Mouse (Mus musculus) frontal cortex, postnatal 14 days (tissue): ENCODE measurements around the gene En1.

Experiments used
- DNase-seq, 2 experiments: peaks; one replicate each; pipeline ENCODE4 v3.0.0; 2022; ENCODE audit warnings: low spot score in 2 of 2

En1 gene

GRCm38 (mm10) chr1:120600149-120600445 lies 2.1 kb upstream of the En1 start:
- no peak for DNase-seq

GRCm38 (mm10) chr1:120600516-120601252 lies 1.5 kb upstream of the En1 start:
- no peak for DNase-seq

- DNase-seq = no peak
Observed at GRCm38 (mm10) chr1:120601253-120601836, 873 bp upstream of the En1 start.

- DNase-seq = no peak
Observed at GRCm38 (mm10) chr1:120602876-120603655, 848 bp downstream of the En1 start.

GRCm38 (mm10) chr1:120603656-120604051 lies 1.4 kb downstream of the En1 start:
- no peak for DNase-seq

- no peak for DNase-seq
Observed at GRCm38 (mm10) chr1:120604431-120605142, 2.4 kb downstream of the En1 start.

GRCm38 (mm10) chr1:120605143-120605435 lies 2.9 kb downstream of the En1 start:
- DNase-seq = no peak

- no peak for DNase-seq
Observed at GRCm38 (mm10) chr1:120605521-120606310, 3.5 kb downstream of the En1 start.

- peak in 1 of 2 experiments; percentile 47 for DNase-seq
Observed at GRCm38 (mm10) chr1:120606641-120607575, 4.7 kb downstream of the En1 start.

- no peak for DNase-seq
Observed at GRCm38 (mm10) chr1:120607576-120608400, 5.6 kb downstream of the En1 start.

- DNase-seq = no peak
Observed at GRCm38 (mm10) chr1:120608461-120608860, 6.2 kb downstream of the En1 start.

GRCm38 (mm10) chr1:120609611-120610010 lies 7.4 kb downstream of the En1 start:
- DNase-seq = no peak

GRCm38 (mm10) chr1:120613461-120614306 lies 11.5 kb downstream of the En1 start:
- DNase-seq = no peak

- DNase-seq = no peak
Observed at GRCm38 (mm10) chr1:120614307-120615100, 12.3 kb downstream of the En1 start.

- no peak for DNase-seq
Observed at GRCm38 (mm10) chr1:120615521-120615920, 13.3 kb downstream of the En1 start.

GRCm38 (mm10) chr1:120615927-120616326 lies 13.7 kb downstream of the En1 start:
- no peak for DNase-seq

GRCm38 (mm10) chr1:120621383-120621782 lies 19.2 kb downstream of the En1 start:
- no peak for DNase-seq
